In the genomic region with DNA sequence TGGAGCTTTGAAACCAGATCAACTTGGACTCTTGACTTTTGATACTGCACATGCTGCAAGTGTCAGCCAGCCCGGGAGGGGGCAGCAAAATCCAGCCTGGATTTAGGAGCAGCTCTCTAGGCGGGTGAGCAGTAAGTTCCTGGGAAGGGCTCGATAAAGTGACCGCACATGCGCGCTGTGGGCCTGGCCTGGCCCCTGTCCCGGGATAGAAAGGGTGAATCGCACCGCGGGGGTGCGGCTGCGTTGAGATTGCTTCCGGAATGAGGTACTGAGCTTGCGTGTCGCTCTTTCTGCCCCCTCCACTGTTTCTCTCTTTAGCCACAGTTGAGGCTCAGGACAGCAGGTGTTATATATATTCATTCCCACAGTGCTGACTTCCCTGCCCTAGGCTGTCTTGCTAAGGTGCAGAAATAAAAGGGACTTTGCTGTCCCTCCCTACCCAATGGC, we compare ENCODE assay signal across 8 mouse cellular contexts. TPM values are rescaled to one million over a fixed set of nuclear protein-coding genes. Genes with fewer than 3 reads are reported as not detected.
DNase-seq lines count a peak whose midpoint lies in the region; ATAC-seq and TF ChIP-seq lines count a peak whose summit lies in the region.

No protein-coding gene starts in this region.

- POLR2A ChIA-PET in Patski (lab: Charles Lee): no interaction called here

- TF ChIP-seq CTCF in Patski (IDR thresholded peaks at IDR 0.05): peak; percentile 93

- peak; percentile 47 for DNase-seq in Patski (ENCODE audit: low read depth, low spot score)
- peak; percentile 87 to 91 for DNase-seq in cerebellum, postnatal 14 days
- peak; percentile 83 for DNase-seq in gastrocnemius, adult 18-20 months (ENCODE audit: low spot score)
- DNase-seq in left cerebral cortex, adult 18-20 months (ENCODE audit: low spot score in 2 of 2): peak; percentile 87 to 88
- peak; percentile 90 for DNase-seq in right cerebral cortex, adult 2 months (ENCODE audit: low spot score in 2 of 2)
- peak; percentile 89 for DNase-seq in urinary bladder, postnatal 14 days (ENCODE audit: low spot score)

- 0% methylated on average over 15 of the region's 15 CpGs for WGBS in hindbrain, embryonic 16.5 days

- peak overlapping the region; percentile 86 for H3K4me2 ChIP-seq in hindbrain, embryonic 16.5 days (ENCODE audit: low read length)

- peak; percentile 93 for ATAC-seq in Patski
- peak; percentile 99 for ATAC-seq in hindbrain, embryonic 16.5 days
- peak; percentile 87 for ATAC-seq in megakaryocyte, adult 5-6 weeks (ENCODE audit: poor library complexity, severe bottlenecking)

- in situ Hi-C loops in Patski (cut with MboI; ENCODE audit: low pct_unique_long_range_greater_than_20kb): loop anchor here (5.0 kb wide), 2 partner anchors 51 to 96 kb away; partner anchors contain the start of gene Tmem14a

- no peaks in the 10 kb centered on the region for H3K9me3 ChIP-seq in hindbrain, embryonic 16.5 days (ENCODE audit: control insufficient read depth, low read length)

- peaks cover 8% of the 10 kb centered on the region for H3K27me3 ChIP-seq in Patski
- H3K27me3 ChIP-seq in hindbrain, embryonic 16.5 days (replicated peaks; ENCODE audit: control insufficient read depth, insufficient read depth, low read length): no peaks in the 10 kb centered on the region

- peak overlapping the region; percentile 46 for H3K4me3 ChIP-seq in hindbrain, embryonic 16.5 days (ENCODE audit: low read length)

- H3K4me1 ChIP-seq in hindbrain, embryonic 16.5 days (ENCODE audit: control insufficient read depth, insufficient read depth, low read depth, low read length): no peaks in the 10 kb centered on the region; the same call in none of the 2 replicates

- H3K9ac ChIP-seq in hindbrain, embryonic 16.5 days (ENCODE audit: low read depth, low read length): peak overlapping the region; percentile 63

- CTCF ChIA-PET in Patski (lab: Charles Lee): interaction anchor here (0.7 to 2.1 kb wide), 22 partner anchors 8 to 353 kb away, joined by 3 to 13 read pairs (median 4); partner anchors contain the start of gene Tmem14a

- 0 out of 2 replicates have a peak overlapping the region, but pooled peaks have one; percentile 21 for H3K27ac ChIP-seq in hindbrain, embryonic 16.5 days (ENCODE audit: low read depth, low read length)

- no peaks in the 10 kb centered on the region for H3K36me3 ChIP-seq in hindbrain, embryonic 16.5 days (ENCODE audit: control insufficient read depth, insufficient read depth, low read length)

RNA-seq across cellular contexts. Expression of gene Tmem14a, which starts 52.1 kb away (rescaled TPM):
- polyA plus RNA-seq in Patski (2021): 8.5 TPM
- 1 to 10 TPM; 1.2 to 1.4 TPM for total RNA-seq in gastrocnemius, adult 18-20 months (2021)
- 20.4 and 26.1 TPM in 2 replicates for polyA plus RNA-seq in hindbrain, embryonic 16.5 days (2015; fragmentation: Nextera tagmentation; extraction: Ambion mirVana)
- 10 to 100 TPM; 48.1 to 52.1 TPM for total RNA-seq in left cerebral cortex, adult 18-20 months (2021)
- total RNA-seq in megakaryocyte, adult 5-6 weeks (2015): 0.73 and 1.2 TPM in 2 replicates
- total RNA-seq in megakaryocyte, adult 5-6 weeks (2017): 0.73 and 0.95 TPM in 2 replicates

Comparison
In these comparisons a context has a peak if more than half of its experiments do, and no peak if none do; other contexts are left out.
1. Peak in every context shown above with its lines: DNase-seq, ATAC-seq, H3K4me3 ChIP-seq and H3K27ac ChIP-seq.
2. RNA of gene Tmem14a, which starts 52.1 kb away (total RNA-seq): 48.1 to 52.1 TPM in left cerebral cortex, adult 18-20 months; 1.2 to 1.4 TPM in gastrocnemius, adult 18-20 months and 0.73 to 1.2 TPM in megakaryocyte, adult 5-6 weeks; every median in the first group is over 10 times any median in the second.